Mouse (Mus musculus) limb, embryonic 14.5 days (tissue): ENCODE measurements around the gene Ckap2l. TPM values are rescaled to one million over a fixed set of nuclear protein-coding genes. Genes with fewer than 3 reads are reported as not detected.
A peak's percentile ranks its signal among the peaks of the same experiment; 100 is the strongest.

Experiments
- ATAC-seq: fragments of 200-750 bp; cut with Nextera tagmentation; 2 replicates; pipeline ENCODE4 v1.8.0; 2017; ENCODE audit warnings: low read depth, moderate number of reproducible peaks, moderate TSS enrichment; ENCODE audit not compliant: low FRiP score
- DNase-seq: peaks from one replicate; pipeline ENCODE4 v3.0.0-alpha.2; 2015; ENCODE audit warnings: low spot score
- H3K27ac ChIP-seq: fragments of 300-500 bp; sonication (generic); replicated peaks from 2 replicates; pipeline ENCODE4 v1.5.1; 2014; ENCODE audit warnings: low read depth, mild to moderate bottlenecking, low read length, moderate library complexity, mixed read lengths
- H3K27me3 ChIP-seq: fragments of 300-500 bp; sonication (generic); 2 replicates; pipeline ENCODE4 v1.6.1; 2014; ENCODE audit warnings: low read length, mixed read lengths; ENCODE audit not compliant: control insufficient read depth, insufficient read depth
- H3K36me3 ChIP-seq: fragments of 300-500 bp; sonication (generic); 2 replicates; pipeline ENCODE4 v1.6.1; 2014; ENCODE audit warnings: mild to moderate bottlenecking, low read length, moderate library complexity, mixed read lengths; ENCODE audit not compliant: control insufficient read depth, insufficient read depth
- H3K4me1 ChIP-seq: fragments of 300-500 bp; sonication (generic); 2 replicates; pipeline ENCODE4 v1.6.1; 2014; ENCODE audit warnings: antibody characterized with exemption, low read length, mixed read lengths; ENCODE audit not compliant: control insufficient read depth, insufficient read depth
- H3K4me2 ChIP-seq: fragments of 300-500 bp; sonication (generic); replicated peaks from 2 replicates; pipeline ENCODE4 v1.6.1; 2014; ENCODE audit warnings: low read depth, mild to moderate bottlenecking, low read length, moderate library complexity; ENCODE audit not compliant: severe bottlenecking
- H3K4me3 ChIP-seq: fragments of 300-500 bp; sonication (generic); replicated peaks from 2 replicates; pipeline ENCODE4 v1.5.1; 2014; ENCODE audit warnings: low read length
- H3K9ac ChIP-seq: fragments of 300-500 bp; sonication (generic); 2 replicates; pipeline ENCODE4 v1.6.1; 2014; ENCODE audit warnings: mild to moderate bottlenecking, low read depth, low read length, moderate library complexity; ENCODE audit not compliant: severe bottlenecking
- H3K9me3 ChIP-seq: fragments of 300-500 bp; sonication (generic); 2 replicates; pipeline ENCODE4 v1.6.1; 2016; ENCODE audit warnings: low read length; ENCODE audit not compliant: control insufficient read depth
- POLR2A ChIP-seq: fragments of 200-500 bp; IDR thresholded peaks from 2 replicates; pipeline ENCODE4 v1.8.0; 2012; ENCODE audit warnings: inconsistent platforms, mild to moderate bottlenecking, moderate library complexity, borderline replicate concordance; ENCODE audit not compliant: insufficient read depth, insufficient read length; ENCODE audit errors: extremely low read depth
- WGBS: fragments of 180-500 bp; shearing (Covaris S2); extraction: QIAGEN DNeasy Blood & Tissue Kit; methylation state at CpG from one replicate; pipeline ENCODE4 v1.1.7; 2014; 5-methylcytosine and 5-hydroxymethylcytosine counted together
- polyA plus RNA-seq, 2 experiments: library from polyadenylated mRNA; depleted of rRNA in 1 of 2; stranded (reverse) in 1 of 2; unstranded in 1 of 2; fragments of >200 nt; fragmentation: Nextera tagmentation in 1 of 2; extraction: Ambion mirVana in 1 of 2; gene quantifications; 2 replicates each; pipeline versions ENCODE4 v1.2.1 to v1.2.3; 2012 to 2014

Ckap2l gene
- polyA plus RNA-seq, 2 experiments = 18.1 to 49.8 TPM

- Histone ChIP-seq H3K4me2 (no peak overlapping the region), H3K27me3 (no peaks in the 10 kb centered on the region), H3K4me3 (no peak overlapping the region), H3K27ac (no peak overlapping the region), H3K36me3 (no peaks in the 10 kb centered on the region), H3K4me1 (no peaks in the 10 kb centered on the region), H3K9ac (no peak overlapping the region), H3K9me3 (no peaks in the 10 kb centered on the region)
- ATAC-seq (no peak), DNase-seq (no peak)
- 54% methylated on average over 9 of the region's 9 CpGs for WGBS
- TF ChIP-seq POLR2A = no peak
Observed at GRCm38 (mm10) chr2:129233803-129234477, 63.1 kb downstream of the Ckap2l start.

DNA sequence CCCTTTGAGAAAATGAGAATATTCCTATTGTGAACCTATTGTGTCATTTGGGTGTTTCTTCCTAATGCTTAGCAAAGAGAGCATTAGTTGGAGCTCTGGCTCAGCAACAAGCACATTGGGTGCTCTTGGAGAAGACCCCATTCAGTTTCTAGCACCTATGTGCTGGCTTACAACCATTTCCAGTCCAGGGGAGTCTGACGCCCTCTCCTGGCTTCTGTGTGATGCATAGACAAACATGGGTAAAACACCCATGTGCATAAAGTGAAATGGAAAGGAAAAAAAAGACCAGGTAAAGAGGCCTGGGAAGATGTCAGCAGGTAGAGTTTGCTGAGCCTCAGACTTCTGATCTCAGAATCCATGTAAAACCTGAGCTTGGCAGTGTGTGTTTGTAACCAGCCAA, 63.8 kb downstream of the Ckap2l start:
- Histone ChIP-seq H3K4me2 (no peak overlapping the region), H3K9ac (no peak overlapping the region), H3K36me3 (no peaks in the 10 kb centered on the region), H3K27me3 (no peaks in the 10 kb centered on the region), H3K4me1 (no peaks in the 10 kb centered on the region), H3K27ac (no peak overlapping the region), H3K9me3 (no peaks in the 10 kb centered on the region), H3K4me3 (no peak overlapping the region)
- 68% methylated on average over 1 of the region's 1 CpGs for WGBS
- no peak for DNase-seq
- no peak for TF ChIP-seq POLR2A
- no peak for ATAC-seq

DNA sequence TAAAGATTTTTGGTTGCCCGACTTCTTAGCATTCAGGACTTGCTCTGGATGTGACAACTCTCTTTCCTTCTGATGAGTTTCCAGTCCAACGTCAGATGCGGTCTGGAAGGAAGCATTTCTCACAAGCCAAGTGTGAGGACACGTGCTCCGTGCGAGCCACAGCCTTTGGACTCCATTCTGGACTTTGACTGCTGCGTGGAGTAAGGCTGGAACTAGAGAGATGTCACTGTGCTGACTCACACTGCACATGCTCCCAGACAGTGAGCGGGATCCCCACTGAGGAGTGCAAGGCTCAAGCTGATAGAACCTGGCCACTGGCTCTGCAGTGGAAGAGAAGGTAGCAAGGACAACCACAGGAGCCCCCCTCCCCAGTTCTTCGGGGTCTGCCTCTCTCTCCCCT, 64.5 kb downstream of the Ckap2l start:
- Histone ChIP-seq H3K4me1 (no peaks in the 10 kb centered on the region), H3K4me3 (no peak overlapping the region), H3K9me3 (no peaks in the 10 kb centered on the region), H3K36me3 (no peaks in the 10 kb centered on the region), H3K27ac (no peak overlapping the region), H3K4me2 (no peak overlapping the region), H3K9ac (no peak overlapping the region), H3K27me3 (no peaks in the 10 kb centered on the region)
- DNase-seq (no peak), ATAC-seq (no peak)
- 78% methylated on average over 9 of the region's 9 CpGs for WGBS
- no peak for TF ChIP-seq POLR2A

- WGBS = 30% methylated on average over 4 of the region's 4 CpGs
- TF ChIP-seq POLR2A = no peak
- H3K4me3 ChIP-seq = no peak overlapping the region
- H3K9ac ChIP-seq = no peak overlapping the region
- H3K27ac ChIP-seq = no peak overlapping the region
- H3K4me2 ChIP-seq = no peak overlapping the region
- no peaks in the 10 kb centered on the region for H3K4me1 ChIP-seq
- H3K9me3 ChIP-seq = no peaks in the 10 kb centered on the region
- ATAC-seq (no peak), DNase-seq (peak; percentile 8)
- H3K36me3 ChIP-seq = no peaks in the 10 kb centered on the region
- H3K27me3 ChIP-seq = no peaks in the 10 kb centered on the region
Observed at GRCm38 (mm10) chr2:129232023-129232422, 65.0 kb downstream of the Ckap2l start.

- ATAC-seq = no peak
- Histone ChIP-seq H3K27me3 (no peaks in the 10 kb centered on the region), H3K4me1 (no peaks in the 10 kb centered on the region), H3K4me2 (no peak overlapping the region), H3K9me3 (no peaks in the 10 kb centered on the region), H3K4me3 (no peak overlapping the region), H3K36me3 (no peaks in the 10 kb centered on the region), H3K27ac (no peak overlapping the region), H3K9ac (no peak overlapping the region)
- 89% methylated on average over 7 of the region's 7 CpGs for WGBS
- DNase-seq = no peak
- TF ChIP-seq POLR2A = no peak
Observed at GRCm38 (mm10) chr2:129229316-129229715, 67.7 kb downstream of the Ckap2l start.

GRCm38 (mm10) chr2:129228571-129228970, 68.4 kb downstream of the Ckap2l start:
- TF ChIP-seq POLR2A = no peak
- 86% methylated on average over 4 of the region's 4 CpGs for WGBS
- DNase-seq (no peak), ATAC-seq (no peak)
- no peak overlapping the region for H3K9ac ChIP-seq
- H3K4me3 ChIP-seq = no peak overlapping the region
- no peak overlapping the region for H3K27ac ChIP-seq
- no peak overlapping the region for H3K4me2 ChIP-seq
- H3K36me3 ChIP-seq = no peaks in the 10 kb centered on the region
- H3K27me3 ChIP-seq = no peaks in the 10 kb centered on the region
- no peaks in the 10 kb centered on the region for H3K9me3 ChIP-seq
- H3K4me1 ChIP-seq = no peaks in the 10 kb centered on the region
